Mouse (Mus musculus) cerebellum, adult 2 months (tissue): Measurements from ENCODE around the gene Recql5.

Experiments used
- CTCF ChIP-seq: fragments of 200-500 bp; IDR thresholded peaks from 2 replicates; pipeline ENCODE4 v1.5.1; 2011; ENCODE audit warnings: low read depth, mild to moderate bottlenecking, control low read depth, low read length, moderate library complexity, borderline replicate concordance; ENCODE audit not compliant: insufficient read depth
- POLR2A ChIP-seq: fragments of 200-500 bp; IDR thresholded peaks from 2 replicates; pipeline ENCODE4 v1.6.1; 2011; ENCODE audit warnings: low read length, control low read depth, borderline replicate concordance; ENCODE audit not compliant: insufficient read depth

GRCm38 (mm10) chr11:115974309-115975082 lies 41.2 kb upstream of the Recql5 start, which contains the start of gene Itgb4:
- TF ChIP-seq CTCF (0 out of 2 replicates have a peak, but pooled peaks have one; percentile 2), POLR2A (no peak)
